Mouse (Mus musculus): ENCODE data around the gene Dnajc6.

Gene Dnajc6

GRCm38 (mm10) chr4:101643216-101643615 lies 146.8 kb downstream of the Dnajc6 start:
- DNase-seq (ENCODE audit: low read depth): no peak

GRCm38 (mm10) chr4:101646857-101647195 lies 150.4 kb downstream of the Dnajc6 start:
- DNase-seq (ENCODE audit: low read depth): no peak

GRCm38 (mm10) chr4:101647196-101647905 lies 150.9 kb downstream of the Dnajc6 start, which contains the start of gene Leprot:
TSS of gene Leprot (plus strand) at chr4:101647718.
- peak; percentile 100 for DNase-seq (ENCODE audit: low read depth)

GRCm38 (mm10) chr4:101647976-101648642 lies 151.7 kb downstream of the Dnajc6 start:
- no peak for DNase-seq (ENCODE audit: low read depth)

- DNase-seq (ENCODE audit: low read depth): no peak
Measured at GRCm38 (mm10) chr4:101648745-101649144, 152.3 kb downstream of the Dnajc6 start.

GRCm38 (mm10) chr4:101650961-101651360 lies 154.5 kb downstream of the Dnajc6 start:
- DNase-seq (ENCODE audit: low read depth): no peak

GRCm38 (mm10) chr4:101654256-101654655 lies 157.8 kb downstream of the Dnajc6 start:
- no peak for DNase-seq (ENCODE audit: low read depth)

- DNase-seq (ENCODE audit: low read depth): no peak
Measured at GRCm38 (mm10) chr4:101654788-101655414, 158.5 kb downstream of the Dnajc6 start.

GRCm38 (mm10) chr4:101655415-101655790 lies 159.0 kb downstream of the Dnajc6 start:
- no peak for DNase-seq (ENCODE audit: low read depth)

GRCm38 (mm10) chr4:101656056-101656455 lies 159.6 kb downstream of the Dnajc6 start:
- no peak for DNase-seq (ENCODE audit: low read depth)

GRCm38 (mm10) chr4:101656956-101657570 lies 160.6 kb downstream of the Dnajc6 start:
- DNase-seq (ENCODE audit: low read depth): no peak

- no peak for DNase-seq (ENCODE audit: low read depth)
Measured at GRCm38 (mm10) chr4:101664160-101664750, 167.8 kb downstream of the Dnajc6 start.

GRCm38 (mm10) chr4:101664766-101665165 lies 168.3 kb downstream of the Dnajc6 start:
- DNase-seq (ENCODE audit: low read depth): no peak

GRCm38 (mm10) chr4:101669161-101669560 lies 172.7 kb downstream of the Dnajc6 start:
- DNase-seq (ENCODE audit: low read depth): no peak

- DNase-seq (ENCODE audit: low read depth): no peak
Measured at GRCm38 (mm10) chr4:101669811-101670210, 173.4 kb downstream of the Dnajc6 start.

- DNase-seq (ENCODE audit: low read depth): no peak
Measured at GRCm38 (mm10) chr4:101674790-101675189, 178.3 kb downstream of the Dnajc6 start.

- peak; percentile 34 for DNase-seq (ENCODE audit: low read depth)
Measured at GRCm38 (mm10) chr4:101675726-101676125, 179.3 kb downstream of the Dnajc6 start.

- no peak for DNase-seq (ENCODE audit: low read depth)
Measured at GRCm38 (mm10) chr4:101682620-101683019, 186.2 kb downstream of the Dnajc6 start.

GRCm38 (mm10) chr4:101683086-101683485 lies 186.6 kb downstream of the Dnajc6 start:
- no peak for DNase-seq (ENCODE audit: low read depth)

- DNase-seq (ENCODE audit: low read depth): no peak
Measured at GRCm38 (mm10) chr4:101684821-101685220, 188.4 kb downstream of the Dnajc6 start.

GRCm38 (mm10) chr4:101686227-101686810 lies 189.9 kb downstream of the Dnajc6 start:
- no peak for DNase-seq (ENCODE audit: low read depth)

GRCm38 (mm10) chr4:101689241-101689640 lies 192.8 kb downstream of the Dnajc6 start:
- DNase-seq (ENCODE audit: low read depth): no peak

All from fibroblast of lung, adult 2 months (primary cell).